Mouse (Mus musculus): Measurements from ENCODE around the gene Plekhf1.

Plekhf1 gene

GRCm38 (mm10) chr7:38184786-38185185 is 43.0 kb downstream of the Plekhf1 start:
- DNase-seq, result no peak

- no peak for DNase-seq
These were observed 43.4 kb downstream of the Plekhf1 start for GRCm38 (mm10) chr7:38184418-38184745.

GRCm38 (mm10) chr7:38183709-38184417 is 44.0 kb downstream of the Plekhf1 start:
- DNase-seq, result peak; percentile 84

GRCm38 (mm10) chr7:38182962-38183687 is 44.7 kb downstream of the Plekhf1 start, which contains the start of gene 1600014C10Rik:
Gene 1600014C10Rik (plus strand): TSS chr7:38183217.
- DNase-seq, result no peak

- DNase-seq, result peak; percentile 75
These were observed 45.2 kb downstream of the Plekhf1 start for GRCm38 (mm10) chr7:38182596-38182961.

- no peak for DNase-seq
These were observed 46.5 kb downstream of the Plekhf1 start for GRCm38 (mm10) chr7:38181366-38181765.

- no peak for DNase-seq
These were observed 47.9 kb downstream of the Plekhf1 start for GRCm38 (mm10) chr7:38179896-38180295.

GRCm38 (mm10) chr7:38176056-38176455 is 51.8 kb downstream of the Plekhf1 start:
- no peak for DNase-seq

- peak; percentile 53 for DNase-seq
These were observed 53.3 kb downstream of the Plekhf1 start for GRCm38 (mm10) chr7:38174321-38175148.

- no peak for DNase-seq
These were observed 53.9 kb downstream of the Plekhf1 start for GRCm38 (mm10) chr7:38173871-38174270.

- peak; percentile 61 for DNase-seq
These were observed 60.1 kb downstream of the Plekhf1 start for GRCm38 (mm10) chr7:38167724-38168141.
